Mouse (Mus musculus) liver, embryonic 16.5 days (tissue): ENCODE measurements around the gene Dock9. TPM values are rescaled to one million over a fixed set of nuclear protein-coding genes. Genes with fewer than 3 reads are reported as not detected.

Source experiments
- ATAC-seq: fragments of 200-750 bp; cut with Nextera tagmentation; 2 replicates; pipeline ENCODE4 v1.8.0; 2017; ENCODE audit warnings: low read depth, mild to moderate bottlenecking, moderate number of reproducible peaks, moderate library complexity
- H3K27ac ChIP-seq: fragments of 300-500 bp; sonication (generic); 2 replicates; pipeline ENCODE4 v1.5.1; 2014; ENCODE audit warnings: mild to moderate bottlenecking, low read length
- H3K27me3 ChIP-seq: fragments of 300-500 bp; sonication (generic); 2 replicates; pipeline ENCODE4 v1.6.1; 2014; ENCODE audit warnings: low read depth, low read length, mixed read lengths; ENCODE audit not compliant: control insufficient read depth, insufficient read depth
- H3K36me3 ChIP-seq: fragments of 300-500 bp; sonication (generic); 2 replicates; pipeline ENCODE4 v1.6.1; 2014; ENCODE audit warnings: mild to moderate bottlenecking; ENCODE audit not compliant: control insufficient read depth, insufficient read depth
- H3K4me1 ChIP-seq: fragments of 300-500 bp; sonication (generic); 2 replicates; pipeline ENCODE4 v1.6.1; 2014; ENCODE audit warnings: low read depth, low read length, mixed read lengths; ENCODE audit not compliant: control insufficient read depth
- H3K4me2 ChIP-seq: fragments of 300-500 bp; sonication (generic); 2 replicates; pipeline ENCODE4 v1.6.1; 2014; ENCODE audit warnings: low read depth, low read length, mixed read lengths
- H3K4me3 ChIP-seq: fragments of 300-500 bp; sonication (generic); 2 replicates; pipeline ENCODE4 v1.5.1; 2014; ENCODE audit warnings: low read depth, mild to moderate bottlenecking, low read length
- H3K9ac ChIP-seq: fragments of 300-500 bp; sonication (generic); 2 replicates; pipeline ENCODE4 v1.6.1; 2014; ENCODE audit warnings: low read depth, low read length
- H3K9me3 ChIP-seq: fragments of 300-500 bp; sonication (generic); replicated peaks from 2 replicates; pipeline ENCODE4 v1.6.1; 2016; ENCODE audit warnings: low read length; ENCODE audit not compliant: control insufficient read depth
- WGBS: fragments of 180-500 bp; shearing (Covaris S2); extraction: QIAGEN DNeasy Blood & Tissue Kit; methylation state at CpG from one replicate; pipeline ENCODE4 v1.1.7; 2014; ENCODE audit not compliant: insufficient replicate concordance; 5-methylcytosine and 5-hydroxymethylcytosine counted together
- polyA plus RNA-seq: library from polyadenylated mRNA; unstranded; fragments of >200 nt; fragmentation: Nextera tagmentation; extraction: Ambion mirVana; gene quantifications from 2 replicates; pipeline ENCODE4 v1.2.1, GENCODE M21; 2015

Gene Dock9
- polyA plus RNA-seq, 1 experiment from 2014 or later, result 1.6 TPM

DNA sequence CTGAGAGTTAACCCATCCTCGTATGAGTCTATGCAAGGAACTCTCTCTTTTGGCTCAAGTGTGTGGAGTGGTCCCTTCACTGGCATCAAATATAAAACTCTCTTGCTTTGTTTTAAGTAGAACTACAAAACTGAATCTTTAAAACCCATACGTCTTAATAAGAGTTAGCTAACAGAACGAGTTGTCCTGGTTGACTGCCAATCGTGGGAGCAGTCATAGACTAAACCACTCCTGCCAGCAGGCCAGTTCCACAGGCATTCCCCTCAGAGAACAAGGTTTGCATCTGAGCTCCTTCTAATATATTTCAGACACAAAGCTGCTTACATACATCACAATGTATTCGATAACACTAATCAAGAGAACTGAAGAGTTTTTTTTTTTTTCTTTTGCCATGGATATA lies 203.0 kb downstream of the Dock9 start:
- Histone ChIP-seq H3K4me1 (no peaks in the 10 kb centered on the region), H3K9me3 (no peaks in the 10 kb centered on the region), H3K36me3 (no peaks in the 10 kb centered on the region), H3K4me2 (no peak overlapping the region), H3K27ac (no peak overlapping the region), H3K9ac (no peak overlapping the region), H3K27me3 (no peaks in the 10 kb centered on the region), H3K4me3 (no peak overlapping the region)
- WGBS, result 73% methylated on average over 5 of the region's 5 CpGs
- no peak for ATAC-seq

DNA sequence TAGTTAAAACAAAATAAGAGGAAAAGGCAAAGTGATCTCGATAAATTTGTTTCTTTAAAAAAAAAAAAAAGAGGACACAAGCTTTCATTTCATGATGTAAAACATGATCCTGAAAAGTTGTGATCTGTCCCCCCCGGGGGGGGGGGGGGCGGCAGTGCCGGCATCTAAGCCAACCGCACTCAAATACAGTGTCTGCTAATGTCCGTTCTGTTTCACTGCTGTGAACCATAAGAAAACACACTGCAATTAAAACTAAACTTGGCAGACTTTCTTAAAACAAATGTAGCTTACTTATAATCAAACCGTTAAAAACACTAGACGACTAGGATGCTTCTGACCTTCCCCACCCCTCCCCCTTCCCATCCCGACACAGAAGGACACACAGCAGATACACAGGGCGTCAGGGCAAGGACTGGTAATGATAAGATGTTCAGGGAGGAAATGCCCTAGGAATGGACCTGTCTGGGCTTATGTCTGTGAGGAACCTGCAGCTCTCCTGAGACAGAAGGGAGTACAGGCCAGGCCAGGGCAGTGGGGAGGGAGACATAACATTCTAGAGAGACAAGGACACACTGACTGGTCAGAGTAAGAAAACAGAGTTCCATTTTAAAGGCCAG lies 204.2 kb downstream of the Dock9 start:
- H3K4me2 ChIP-seq, result no peak overlapping the region
- H3K27ac ChIP-seq, result no peak overlapping the region
- H3K27me3 ChIP-seq, result no peaks in the 10 kb centered on the region
- 62% methylated on average over 10 of the region's 10 CpGs for WGBS
- no peaks in the 10 kb centered on the region for H3K9me3 ChIP-seq
- H3K9ac ChIP-seq, result no peak overlapping the region
- no peak overlapping the region for H3K4me3 ChIP-seq
- no peak for ATAC-seq
- H3K4me1 ChIP-seq, result no peaks in the 10 kb centered on the region
- H3K36me3 ChIP-seq, result no peaks in the 10 kb centered on the region

DNA sequence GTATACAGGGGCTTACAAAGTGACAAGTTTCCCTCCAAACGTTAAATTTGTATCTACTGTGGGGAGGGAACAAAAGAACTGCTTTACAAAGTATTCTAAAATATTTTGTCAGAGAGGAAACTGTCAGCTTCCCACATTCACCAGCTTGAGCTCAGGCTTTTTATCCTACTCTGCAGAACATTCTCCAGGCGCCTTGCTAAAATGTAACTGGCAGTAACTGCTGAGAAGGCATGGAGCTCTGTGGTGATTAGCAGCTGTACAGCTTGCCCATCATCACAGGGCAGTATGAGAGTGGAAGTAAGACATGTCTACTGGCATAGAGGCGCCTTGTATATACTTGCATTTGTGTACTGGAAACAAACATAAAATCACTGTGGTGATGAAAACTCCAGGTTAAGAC lies 204.7 kb downstream of the Dock9 start:
- no peak overlapping the region for H3K27ac ChIP-seq
- H3K9me3 ChIP-seq, result no peaks in the 10 kb centered on the region
- H3K36me3 ChIP-seq, result no peaks in the 10 kb centered on the region
- no peaks in the 10 kb centered on the region for H3K4me1 ChIP-seq
- 45% methylated on average over 3 of the region's 3 CpGs for WGBS
- no peaks in the 10 kb centered on the region for H3K27me3 ChIP-seq
- no peak overlapping the region for H3K4me2 ChIP-seq
- no peak overlapping the region for H3K9ac ChIP-seq
- ATAC-seq, result no peak
- H3K4me3 ChIP-seq, result no peak overlapping the region

DNA sequence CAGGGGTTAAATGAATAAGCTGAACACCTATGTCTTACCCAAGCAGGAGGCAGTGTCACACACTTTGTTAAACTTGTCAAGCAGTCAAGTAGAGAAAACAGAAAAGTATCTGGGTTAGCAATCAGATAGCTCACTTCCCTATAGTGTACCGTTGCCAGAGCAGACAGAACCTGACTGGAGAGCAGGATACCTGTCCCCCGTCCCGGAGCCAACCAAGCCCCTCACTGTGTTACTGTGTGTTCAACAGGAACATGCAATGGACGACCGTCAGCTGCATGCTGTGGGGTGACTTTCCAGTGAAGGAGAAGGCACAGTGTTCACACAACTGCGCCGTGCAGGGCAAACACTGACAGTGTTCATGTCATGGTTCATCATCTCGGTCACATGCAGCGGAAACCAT lies 205.3 kb downstream of the Dock9 start:
- 68% methylated on average over 9 of the region's 9 CpGs for WGBS
- no peaks in the 10 kb centered on the region for H3K9me3 ChIP-seq
- H3K4me3 ChIP-seq, result no peak overlapping the region
- no peak overlapping the region for H3K4me2 ChIP-seq
- H3K36me3 ChIP-seq, result no peaks in the 10 kb centered on the region
- no peaks in the 10 kb centered on the region for H3K27me3 ChIP-seq
- no peak for ATAC-seq
- H3K9ac ChIP-seq, result no peak overlapping the region
- no peak overlapping the region for H3K27ac ChIP-seq
- H3K4me1 ChIP-seq, result no peaks in the 10 kb centered on the region

DNA sequence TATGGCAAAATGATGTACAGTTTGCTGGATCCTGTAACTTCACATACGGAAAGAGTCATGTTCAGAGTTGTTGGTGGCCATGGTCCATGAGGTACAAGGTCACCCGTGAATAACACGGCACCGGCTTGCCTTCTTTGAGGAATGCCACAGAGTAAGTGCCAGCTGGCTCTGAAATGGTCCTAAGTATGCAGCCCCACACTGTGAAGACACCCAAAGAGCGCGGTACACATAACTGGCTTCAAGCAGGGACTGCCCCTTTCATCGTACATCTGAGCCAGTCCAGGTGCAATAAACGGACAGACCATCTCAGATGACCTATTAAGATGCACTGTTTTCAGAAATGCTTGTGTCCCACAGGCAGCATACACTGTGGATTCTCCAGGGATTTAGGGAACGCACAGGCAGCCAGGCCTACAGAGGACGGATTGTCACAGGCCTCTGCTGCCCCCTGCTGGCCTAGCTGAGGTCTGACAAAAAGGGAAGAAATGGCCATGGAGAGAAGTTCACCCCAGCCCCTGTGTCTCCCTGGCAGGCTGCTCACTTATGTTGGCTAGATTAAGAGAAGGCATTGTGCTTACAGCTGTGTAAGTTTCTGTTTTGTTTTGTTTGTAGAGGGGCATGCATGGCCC lies 208.4 kb downstream of the Dock9 start:
- WGBS, result 63% methylated on average over 10 of the region's 10 CpGs
- ATAC-seq, result peak; percentile 40; the same call in 1 of the 2 replicates
- Histone ChIP-seq H3K9me3 (no peaks in the 10 kb centered on the region), H3K27ac (no peak overlapping the region), H3K9ac (no peak overlapping the region), H3K36me3 (no peaks in the 10 kb centered on the region), H3K4me3 (no peak overlapping the region), H3K27me3 (no peaks in the 10 kb centered on the region), H3K4me1 (no peaks in the 10 kb centered on the region), H3K4me2 (no peak overlapping the region)

DNA sequence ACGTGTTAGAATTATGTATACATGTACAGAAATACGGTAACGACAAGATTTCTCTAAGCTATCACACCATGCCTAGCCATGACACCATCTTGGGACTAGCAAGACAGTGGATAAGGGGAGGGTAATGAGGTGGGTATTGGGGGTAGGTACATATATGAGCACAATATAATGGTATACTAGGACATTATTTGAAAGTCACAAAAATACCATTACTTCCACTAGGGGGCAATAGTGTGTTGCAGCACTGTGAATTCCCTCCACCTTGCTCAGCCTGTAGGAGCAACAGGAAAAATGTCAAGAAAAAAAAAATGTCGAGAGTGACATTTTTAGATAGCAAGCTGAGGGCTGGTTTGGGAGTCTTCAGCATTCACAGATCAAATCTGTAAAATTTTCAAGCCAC lies 209.2 kb downstream of the Dock9 start:
- H3K4me2 ChIP-seq, result no peak overlapping the region

DNA sequence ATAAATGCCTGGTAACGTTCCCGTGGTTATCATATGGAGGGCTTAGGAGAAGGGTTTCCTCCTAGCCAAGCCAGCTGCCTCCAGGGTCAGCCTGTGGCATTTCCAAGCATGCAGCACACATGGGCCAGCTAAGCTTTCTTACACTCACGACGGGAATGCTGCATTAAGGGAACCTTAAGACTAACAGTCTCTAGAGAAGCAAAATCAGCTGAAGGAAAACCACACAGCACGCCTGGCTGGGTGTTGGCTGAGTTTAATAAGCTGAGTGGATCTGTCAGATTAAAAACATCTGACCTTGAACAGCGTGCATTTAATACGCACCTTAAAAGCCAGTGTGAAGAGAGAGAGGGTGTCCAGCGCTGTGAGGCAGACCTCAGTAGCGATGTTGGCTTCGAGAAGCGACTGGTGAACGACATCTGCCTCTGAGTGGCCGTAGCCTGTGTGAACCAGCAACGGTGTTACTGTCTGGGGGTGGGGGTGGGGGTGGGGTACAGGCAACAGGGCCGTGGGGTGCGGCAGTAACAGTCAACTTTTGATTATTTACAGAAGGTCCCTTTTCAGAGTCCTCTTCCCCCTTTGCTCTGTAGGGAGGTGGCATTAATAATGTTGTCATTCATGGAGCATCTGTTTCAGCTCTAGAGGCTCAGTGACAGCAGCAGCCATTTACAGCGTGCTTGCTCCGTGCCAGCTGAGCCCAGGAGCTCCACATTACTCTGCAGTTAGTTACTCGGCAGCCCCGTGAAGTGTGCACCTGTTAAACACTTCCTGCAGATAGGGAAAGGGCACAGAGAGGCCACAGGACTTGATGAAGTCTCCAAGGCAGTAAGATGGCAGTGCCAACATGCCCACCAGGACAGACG lies 211.5 kb downstream of the Dock9 start:
- Histone ChIP-seq H3K4me3 (no peak overlapping the region), H3K4me1 (no peaks in the 10 kb centered on the region), H3K36me3 (no peaks in the 10 kb centered on the region), H3K9me3 (no peaks in the 10 kb centered on the region), H3K9ac (no peak overlapping the region), H3K27me3 (no peaks in the 10 kb centered on the region), H3K27ac (no peak overlapping the region), H3K4me2 (no peak overlapping the region)
- WGBS, result 53% methylated on average over 21 of the region's 21 CpGs
- no peak for ATAC-seq

More for the DNA sequence above, 209.2 kb downstream of the Dock9 start:
- no peak overlapping the region for H3K4me3 ChIP-seq
- H3K9ac ChIP-seq, result no peak overlapping the region
- no peaks in the 10 kb centered on the region for H3K4me1 ChIP-seq
- H3K36me3 ChIP-seq, result no peaks in the 10 kb centered on the region
- H3K27ac ChIP-seq, result no peak overlapping the region
- 69% methylated on average over 4 of the region's 4 CpGs for WGBS
- H3K27me3 ChIP-seq, result no peaks in the 10 kb centered on the region
- no peak for ATAC-seq
- H3K9me3 ChIP-seq, result no peaks in the 10 kb centered on the region

DNA sequence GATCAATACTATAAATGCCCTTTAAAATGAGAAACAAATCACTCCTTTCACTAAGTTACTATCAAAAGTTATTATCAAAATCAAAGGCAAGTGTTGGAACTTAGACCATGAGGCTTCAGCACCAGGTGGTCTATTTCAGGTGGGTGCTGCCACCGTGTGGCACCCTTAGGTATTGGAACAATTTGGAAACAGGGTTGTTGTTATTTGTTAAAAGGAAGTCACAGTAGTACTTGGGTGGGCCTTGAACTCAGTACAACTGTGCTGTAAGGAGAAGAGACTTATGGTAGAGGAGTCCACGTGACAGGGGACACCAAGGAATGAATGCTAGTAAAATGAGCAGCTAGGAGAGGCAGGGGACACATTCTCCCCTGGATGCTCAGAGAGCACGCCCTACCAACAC lies 218.6 kb downstream of the Dock9 start:
- no peak overlapping the region for H3K27ac ChIP-seq
- H3K9me3 ChIP-seq, result no peaks in the 10 kb centered on the region
- WGBS, result 28% methylated on average over 3 of the region's 3 CpGs
- no peak overlapping the region for H3K9ac ChIP-seq
- H3K36me3 ChIP-seq, result no peaks in the 10 kb centered on the region
- H3K27me3 ChIP-seq, result no peaks in the 10 kb centered on the region
- no peak for ATAC-seq
- no peaks in the 10 kb centered on the region for H3K4me1 ChIP-seq
- H3K4me2 ChIP-seq, result no peak overlapping the region
- H3K4me3 ChIP-seq, result no peak overlapping the region

DNA sequence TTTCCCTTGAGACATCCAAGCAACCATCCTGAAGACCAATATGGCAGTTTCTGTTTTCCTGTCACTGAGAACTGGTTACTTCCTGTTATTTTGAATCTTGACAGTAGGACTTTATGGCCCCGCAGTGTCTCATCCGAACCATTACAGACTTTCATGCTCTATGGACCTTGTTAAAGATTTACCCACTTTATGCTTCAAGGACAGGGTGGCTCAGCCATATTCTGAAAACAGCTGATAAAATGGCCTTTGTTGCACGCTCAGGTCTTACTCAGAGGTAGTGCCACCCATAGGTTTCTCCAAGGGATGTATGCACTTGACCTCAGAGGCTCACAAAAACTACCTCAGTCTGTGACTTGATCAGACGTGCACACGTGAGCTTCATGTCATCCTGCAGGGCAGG lies 224.2 kb downstream of the Dock9 start:
- 64% methylated on average over 5 of the region's 5 CpGs for WGBS
- Histone ChIP-seq H3K4me2 (no peak overlapping the region), H3K9me3 (no peaks in the 10 kb centered on the region), H3K27me3 (no peaks in the 10 kb centered on the region), H3K27ac (no peak overlapping the region), H3K36me3 (no peaks in the 10 kb centered on the region), H3K4me3 (no peak overlapping the region), H3K4me1 (no peaks in the 10 kb centered on the region), H3K9ac (no peak overlapping the region)
- no peak for ATAC-seq
